Mouse (Mus musculus) 3134 (cell line): ENCODE measurements around the gene Prap1.
A peak's percentile ranks its signal among the peaks of the same experiment; 100 is the strongest.

Experiments
- DNase-seq: peaks from one replicate; pipeline ENCODE4 v3.0.0-alpha.2; 2011; ENCODE audit warnings: low spot score; ENCODE audit not compliant: insufficient read length; ENCODE audit errors: extremely low read depth

Prap1 gene

DNA sequence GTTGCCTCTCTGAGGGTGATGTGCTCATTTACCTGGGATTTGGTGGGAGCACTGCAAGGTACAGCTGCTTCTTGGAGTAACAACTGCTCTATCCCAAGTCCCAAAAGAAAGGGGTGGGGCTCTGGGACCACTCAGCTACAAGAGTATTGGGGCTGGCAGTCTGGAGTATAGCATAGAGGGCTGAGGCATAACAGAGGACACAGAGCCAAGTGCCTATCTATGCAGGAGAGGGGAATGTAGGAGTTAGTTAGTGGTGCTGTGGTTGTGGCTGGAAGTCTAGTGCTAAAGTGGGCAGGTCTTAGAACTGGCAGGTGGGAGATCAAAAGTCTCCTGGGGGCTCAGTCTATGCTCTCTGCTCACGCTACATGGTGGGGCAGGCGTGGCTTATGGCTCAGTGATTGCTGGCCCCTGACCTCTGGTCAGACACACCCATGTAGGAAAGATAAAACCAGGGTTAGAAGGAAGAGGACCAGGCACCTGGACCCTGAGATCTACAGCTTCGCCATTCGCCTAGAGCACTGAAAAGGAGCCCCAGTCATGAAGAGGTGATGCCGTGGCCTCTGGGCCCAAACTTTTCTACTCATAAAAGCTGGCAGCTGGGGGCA, at the start of gene Prap1:
Gene Prap1 (plus strand): TSS at position 472 of the 605 bp plus-strand sequence.
- DNase-seq: no peak

DNA sequence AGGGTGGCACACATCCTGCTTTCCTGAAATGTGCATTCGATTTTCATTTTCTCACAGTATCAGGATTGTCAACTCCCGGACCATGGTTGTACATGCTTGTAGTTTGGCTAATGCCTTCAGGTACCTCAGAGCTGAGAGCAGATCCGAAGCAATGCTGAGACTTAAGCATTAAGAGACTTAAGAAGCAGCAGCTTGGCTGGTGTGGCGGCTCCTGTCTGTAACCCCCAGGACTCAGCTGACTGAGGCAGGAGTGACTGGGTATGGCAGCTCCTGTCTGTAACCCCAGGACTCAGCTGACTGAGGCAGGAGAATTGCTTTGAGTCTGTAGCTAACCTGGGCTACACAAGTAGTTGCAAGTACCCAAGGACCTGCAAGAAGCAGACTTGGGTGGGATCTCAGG, 47.6 kb upstream of the Prap1 start:
- no peak for DNase-seq

DNA sequence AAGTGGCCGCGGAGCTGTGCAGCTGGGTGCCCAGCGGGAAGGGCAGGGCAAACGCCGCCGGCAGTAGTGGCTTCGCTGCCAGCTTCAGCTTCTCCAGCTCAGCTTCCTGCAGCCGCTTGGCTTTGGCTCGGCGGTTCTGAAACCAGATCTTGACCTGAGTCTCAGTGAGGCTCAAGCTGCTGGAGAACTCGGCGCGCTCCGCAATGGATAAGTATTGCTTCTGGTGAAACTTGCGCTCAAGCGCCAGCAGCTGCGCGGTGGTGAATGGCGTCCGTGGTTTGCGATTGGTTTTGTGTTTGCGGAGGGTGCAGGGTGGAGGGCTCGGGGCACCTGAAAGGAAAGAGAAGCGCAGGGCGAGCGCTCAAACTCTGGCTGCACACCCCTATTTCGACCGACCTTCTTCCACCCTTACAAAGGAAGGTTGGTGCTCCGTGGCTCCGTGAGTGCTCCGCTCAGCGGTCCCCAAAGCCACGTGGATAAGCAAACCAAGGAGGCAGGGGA, 45.3 kb upstream of the Prap1 start:
- DNase-seq: no peak

DNA sequence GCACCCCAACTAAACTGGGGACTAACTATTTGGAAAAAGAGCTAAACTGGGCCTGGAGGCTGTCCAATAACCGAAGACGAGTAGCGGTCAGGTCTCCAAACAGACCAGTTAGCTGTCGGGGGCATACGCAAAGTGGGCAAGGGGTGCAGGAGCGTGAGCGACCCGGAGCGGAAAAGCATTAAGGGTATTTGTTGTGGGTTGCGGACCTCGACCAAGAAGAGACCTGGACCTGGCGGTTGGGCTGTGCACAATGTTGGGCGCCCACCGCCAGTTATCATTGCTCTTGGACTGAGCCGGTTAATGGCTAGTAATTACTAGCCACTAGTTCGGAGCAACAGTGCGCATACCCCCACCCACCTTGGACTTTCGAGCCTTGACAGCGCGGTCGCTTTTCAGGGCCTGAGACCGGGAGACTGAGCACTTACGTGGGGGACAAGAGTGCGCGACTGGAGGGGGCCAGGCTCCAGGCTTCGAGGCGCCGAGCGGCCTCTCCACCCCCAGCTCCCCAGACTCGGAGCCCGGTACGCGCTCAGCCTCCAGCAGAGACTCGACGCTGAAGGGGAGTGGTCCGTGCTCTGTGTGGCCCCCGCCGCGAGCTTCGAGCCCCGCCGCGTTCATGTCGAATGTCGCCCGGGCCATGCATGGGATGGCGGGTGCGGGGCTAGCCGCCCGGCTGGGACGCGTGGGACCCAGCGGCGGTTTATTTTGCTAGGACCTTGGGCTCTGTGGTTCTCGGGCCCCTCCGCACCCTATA, 44.7 kb upstream of the Prap1 start, which contains the start of gene Msx3:
Gene Msx3 (minus strand): TSS at position 729 of the 754 bp plus-strand sequence.
- no peak for DNase-seq

DNA sequence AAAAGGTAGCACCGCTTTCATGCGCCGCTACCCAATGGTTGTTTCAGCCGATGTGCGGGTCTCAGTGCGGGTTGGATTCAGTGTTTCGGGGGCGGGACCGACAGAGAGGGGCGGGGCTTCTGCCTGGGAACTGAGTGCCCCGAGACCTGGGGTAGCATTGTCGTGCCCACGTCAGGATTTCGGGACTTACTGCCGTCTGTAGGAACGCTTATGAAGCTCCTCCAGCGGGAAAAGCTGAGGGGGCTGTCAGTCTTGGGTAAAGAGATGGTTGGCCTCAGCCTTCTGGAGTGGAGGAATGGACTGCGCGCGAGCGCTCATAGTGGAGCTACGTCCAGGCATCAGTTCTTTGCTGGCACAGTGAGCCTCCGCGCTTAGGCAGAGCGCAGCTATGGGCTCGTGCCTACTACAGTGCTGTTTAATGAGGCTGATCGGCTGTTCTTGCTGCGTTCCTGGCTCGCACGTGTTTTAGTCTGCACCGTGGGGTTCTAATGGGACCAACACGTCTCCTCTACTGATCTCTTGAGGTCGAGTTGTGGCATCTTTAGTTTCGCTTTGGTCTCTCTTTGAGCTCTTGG, 44.0 kb upstream of the Prap1 start:
- no peak for DNase-seq

DNA sequence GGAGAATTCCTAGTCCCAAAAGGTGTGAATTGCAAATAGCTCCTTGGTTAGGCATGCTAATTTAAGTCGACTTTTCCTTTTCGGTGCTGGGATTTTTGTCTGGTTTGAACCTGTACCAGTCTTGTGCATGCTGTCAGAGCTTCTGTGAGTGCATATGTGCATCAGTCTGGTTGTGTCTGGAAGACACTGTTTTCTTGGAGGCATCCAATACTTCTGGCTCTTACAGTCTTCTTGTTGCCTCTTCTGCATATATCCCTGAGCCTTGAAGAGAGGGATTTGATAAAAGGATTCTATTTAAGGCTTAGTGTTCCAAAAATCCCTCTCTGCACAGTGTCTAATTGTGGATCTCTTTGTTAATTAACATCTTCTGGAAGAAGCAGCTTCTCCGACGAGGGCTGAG, 39.1 kb upstream of the Prap1 start:
- DNase-seq: no peak

DNA sequence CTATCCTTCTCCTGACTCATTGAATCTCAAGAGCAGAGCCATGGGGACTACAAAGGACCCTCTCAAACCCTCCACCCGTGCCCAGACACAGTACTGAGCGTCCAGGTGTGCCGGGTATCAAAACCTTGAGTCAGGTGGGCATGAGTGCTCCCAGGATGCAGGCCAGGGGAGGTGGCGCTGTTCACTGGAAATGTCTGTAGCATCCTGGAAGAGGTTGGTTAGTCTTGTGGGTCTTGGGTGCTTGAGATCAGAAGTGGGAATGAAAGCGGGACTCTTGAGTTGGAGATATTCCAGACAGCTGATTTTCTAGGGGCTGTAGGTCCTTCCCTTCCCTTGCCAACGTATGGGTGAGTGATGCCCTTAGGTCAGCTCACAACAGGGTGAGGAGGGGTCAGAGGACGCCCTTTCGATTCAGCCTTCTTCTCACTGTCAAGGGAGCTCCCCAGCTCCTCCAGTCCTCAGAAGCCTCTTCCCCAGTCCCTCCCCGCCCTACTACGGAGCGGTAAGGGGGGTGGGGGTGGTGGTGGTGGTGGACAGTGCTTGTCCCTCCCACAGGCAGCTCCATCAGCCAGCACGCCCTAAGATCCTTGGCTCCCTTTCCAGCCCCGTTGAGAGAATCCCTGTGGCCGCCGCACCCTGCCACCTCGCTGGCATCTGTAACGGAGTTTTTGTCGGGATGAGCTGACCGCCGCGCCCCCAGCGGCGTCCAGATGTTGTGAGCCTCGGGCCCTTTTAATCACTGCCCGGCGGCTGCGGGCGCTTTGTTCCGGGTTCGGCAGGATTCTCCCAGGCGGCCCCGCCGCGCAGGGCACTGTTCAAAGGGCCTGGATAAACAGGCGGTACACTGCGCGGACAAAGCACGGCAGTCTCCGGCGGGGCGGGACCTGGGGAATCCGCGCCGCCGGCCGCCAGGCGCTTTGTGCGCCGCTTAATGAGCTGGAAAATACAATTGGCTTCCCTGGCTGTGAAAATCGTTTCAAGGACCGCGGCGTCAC, 35.5 kb upstream of the Prap1 start:
- peak; percentile 75 for DNase-seq

DNA sequence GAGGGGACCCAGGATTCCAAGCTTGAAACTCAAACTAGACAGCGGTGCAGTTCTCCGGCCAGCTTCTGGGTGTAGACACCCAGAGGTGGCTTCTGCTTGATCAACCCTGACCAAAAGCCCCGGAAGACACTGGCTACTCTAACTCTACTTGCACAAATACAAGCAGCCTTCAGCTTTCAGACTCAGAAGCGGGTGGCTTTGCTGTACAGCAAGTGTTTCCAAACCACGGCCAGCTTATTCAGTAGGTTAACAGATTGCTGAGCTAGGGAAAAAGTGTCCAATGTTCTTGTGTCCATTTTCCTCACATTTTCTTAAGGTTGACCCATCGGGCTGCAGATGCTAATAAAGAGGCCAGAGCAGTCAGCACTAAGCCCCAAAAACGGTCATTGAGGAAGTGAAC, 34.7 kb upstream of the Prap1 start:
- DNase-seq: no peak

DNA sequence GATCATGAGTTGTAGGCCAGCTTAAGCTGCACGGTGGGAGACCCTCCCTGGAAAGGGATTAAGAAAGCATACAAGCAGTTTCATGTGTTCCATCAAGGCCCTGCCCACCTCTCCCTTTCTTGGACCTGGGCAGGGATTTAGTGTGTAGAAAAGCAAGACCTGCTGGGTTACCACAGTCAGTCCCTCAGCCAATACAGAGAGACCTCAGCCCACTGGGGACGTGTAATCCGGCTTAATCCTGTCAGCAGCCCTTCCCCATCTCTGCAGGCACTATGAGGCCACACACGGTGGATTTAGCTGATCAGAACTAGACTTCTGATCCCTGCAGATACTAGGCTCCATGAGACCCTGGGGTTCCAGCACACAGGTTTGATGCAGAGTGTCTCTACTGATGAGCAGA, 33.6 kb upstream of the Prap1 start:
- no peak for DNase-seq

DNA sequence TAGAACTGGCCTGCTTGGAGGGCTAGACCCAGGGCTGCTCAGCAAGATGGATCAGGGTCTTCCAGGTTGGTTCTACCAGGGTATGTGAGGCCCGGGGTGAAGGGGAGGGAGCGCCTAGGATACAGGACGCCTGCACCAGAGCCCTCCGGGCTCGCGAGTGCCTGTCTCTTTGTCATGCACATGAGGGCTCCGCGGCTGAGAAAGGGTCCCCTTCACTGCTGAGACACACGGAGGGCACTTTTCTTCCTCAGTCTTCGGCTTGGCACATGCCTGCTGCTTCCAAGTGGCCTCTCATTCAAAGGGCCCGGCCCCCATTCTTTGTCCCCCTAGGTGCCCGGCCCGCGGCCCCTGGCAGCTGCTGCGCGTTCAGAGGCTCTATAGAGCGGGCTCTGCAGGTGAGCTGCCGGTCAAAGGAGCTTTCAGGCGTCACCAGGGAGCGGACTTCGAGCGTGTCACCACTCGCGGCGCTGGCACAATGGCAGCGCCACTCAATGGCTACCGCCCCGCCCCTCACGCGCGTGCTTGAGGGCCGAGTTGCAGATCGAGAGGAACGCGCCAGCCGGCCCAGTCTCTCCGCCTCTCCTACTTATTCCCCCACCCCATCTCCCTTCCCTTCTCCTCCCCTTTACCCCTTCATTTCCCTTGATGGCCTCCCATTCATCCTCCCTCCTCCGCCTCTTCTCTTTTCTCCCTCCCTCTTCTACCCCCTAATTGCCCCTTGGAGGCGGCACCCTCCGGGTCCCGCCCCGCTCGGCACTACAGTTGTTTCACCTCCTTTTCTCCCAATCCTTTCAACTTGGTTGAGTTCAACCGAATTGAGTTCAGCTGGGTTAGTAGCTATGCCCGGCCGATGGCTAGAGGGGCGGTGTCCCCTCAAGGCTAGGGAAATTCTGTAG, 32.0 kb upstream of the Prap1 start:
- DNase-seq: no peak

DNA sequence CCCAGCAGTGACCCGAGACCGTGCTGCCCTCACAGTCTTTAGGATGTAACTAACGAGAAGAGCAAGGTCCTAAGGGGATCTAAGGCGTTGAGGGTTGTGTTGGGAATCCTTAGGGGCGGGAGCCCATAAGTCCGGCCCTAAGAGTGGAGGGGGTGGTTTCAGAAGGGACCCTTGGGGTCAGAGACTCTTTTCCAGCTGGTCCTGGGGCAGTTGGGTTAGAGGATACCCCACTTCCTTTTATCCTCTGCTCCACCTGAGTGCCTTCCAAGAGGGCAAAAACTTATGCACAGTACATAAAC, 31.4 kb upstream of the Prap1 start:
- no peak for DNase-seq

DNA sequence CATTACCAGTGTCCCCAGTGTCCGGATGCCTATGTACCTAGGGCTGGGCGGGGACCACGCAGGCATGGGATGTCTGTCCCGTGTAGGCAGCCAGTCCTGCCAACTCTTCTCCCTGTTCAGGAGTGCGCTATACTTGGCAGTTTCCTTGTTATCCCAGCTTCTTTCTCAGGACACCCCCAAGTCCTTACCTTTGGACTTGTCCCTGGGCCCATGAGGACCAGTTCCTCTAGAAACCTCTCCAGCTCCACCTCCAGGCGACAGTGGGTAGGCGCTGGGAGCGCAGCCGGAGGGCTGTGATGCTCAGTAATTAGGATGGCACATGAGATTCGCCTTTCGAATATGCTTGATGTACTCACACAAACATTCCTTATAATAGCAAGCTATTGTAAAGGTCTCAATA, 30.9 kb upstream of the Prap1 start:
- DNase-seq: peak; percentile 29

DNA sequence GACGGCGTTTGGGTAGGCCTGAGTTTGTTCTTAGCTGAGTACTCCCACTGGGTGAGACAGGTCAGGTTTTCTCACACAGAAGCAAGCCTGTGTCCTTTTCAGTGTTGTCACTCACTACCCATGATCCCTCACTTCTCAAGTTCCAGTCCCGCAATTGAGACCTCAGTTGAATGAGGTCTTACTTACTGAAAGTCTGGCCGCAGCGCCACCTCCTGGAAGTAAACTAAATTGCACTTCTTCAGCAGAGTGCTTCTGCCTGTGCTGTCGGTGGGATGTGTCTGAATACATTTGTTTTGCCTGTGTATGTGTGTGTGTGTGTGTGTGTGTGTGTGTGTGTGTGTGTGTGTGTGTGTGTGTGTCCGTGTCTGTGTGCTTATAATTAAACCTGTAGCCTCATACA, 30.1 kb upstream of the Prap1 start:
- DNase-seq: no peak

DNA sequence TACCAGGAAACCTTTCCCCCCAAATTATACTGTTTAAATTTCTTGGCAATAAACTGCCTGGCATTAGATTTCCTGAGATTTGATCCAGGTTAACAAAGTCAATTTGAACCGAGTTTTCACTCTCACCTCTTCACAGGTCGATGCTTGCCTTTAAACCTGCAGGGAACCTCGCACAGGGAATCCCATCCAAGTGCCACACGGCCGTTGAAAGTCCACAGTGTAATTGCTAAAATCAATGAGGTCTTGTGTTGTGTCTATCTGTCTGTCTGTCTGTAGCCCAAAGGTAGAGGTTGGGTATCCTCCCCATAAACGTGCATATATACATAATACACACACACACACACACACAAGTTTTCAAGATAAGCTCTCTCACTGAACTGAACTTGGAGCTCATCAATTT, 25.8 kb upstream of the Prap1 start:
- DNase-seq: no peak

DNA sequence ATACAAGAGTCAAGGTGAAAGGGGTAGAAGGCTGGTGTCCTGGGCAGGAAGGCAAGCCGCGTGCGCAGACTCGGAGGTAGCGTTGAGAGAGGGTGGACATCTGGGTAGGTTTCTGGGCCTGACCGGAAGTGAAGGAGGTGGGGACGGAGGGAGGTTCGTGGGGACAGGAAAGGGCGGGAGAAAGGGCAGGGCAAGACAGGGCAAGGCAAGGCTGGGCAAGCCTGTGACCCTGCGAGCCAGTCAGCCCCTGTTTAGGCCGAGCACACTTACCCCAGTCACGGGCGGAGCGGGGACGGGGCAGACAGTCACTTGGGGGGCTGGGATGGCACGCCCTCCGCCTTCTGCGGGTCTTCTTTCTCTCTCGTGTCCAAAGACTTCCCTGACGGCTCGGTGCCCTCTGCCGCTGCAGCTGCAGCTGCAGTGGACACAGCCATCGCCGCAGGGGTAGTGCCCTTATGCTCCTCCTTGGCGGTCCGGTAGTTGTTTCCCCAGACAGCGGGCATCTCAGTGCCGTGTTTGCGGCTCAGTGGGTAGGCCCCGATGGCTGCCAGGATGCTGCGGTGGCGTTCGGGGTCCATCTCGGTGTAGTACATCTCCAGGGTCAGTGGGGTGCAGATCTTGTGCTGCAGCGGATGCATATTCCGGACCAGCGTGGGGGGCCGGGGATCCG, 23.0 kb upstream of the Prap1 start:
- no peak for DNase-seq

DNA sequence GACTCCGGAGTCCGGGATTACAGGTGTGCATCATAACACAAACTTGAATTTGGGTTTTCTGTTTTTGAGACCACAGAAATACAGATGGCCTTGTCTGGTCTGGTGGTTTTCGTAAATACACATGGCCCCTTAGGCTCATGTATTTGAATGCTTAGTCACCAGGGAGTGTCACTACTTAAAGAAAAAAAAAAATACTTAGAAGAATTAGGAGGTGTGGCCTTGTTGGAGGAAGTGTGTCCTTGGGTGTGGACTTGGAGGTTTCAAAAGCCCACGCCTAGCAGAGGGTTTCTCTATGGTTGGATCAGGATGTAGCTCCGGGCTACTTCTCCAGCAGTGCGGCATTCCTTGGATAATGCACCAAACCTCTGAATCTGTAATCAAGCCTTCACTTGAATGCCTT, 15.5 kb upstream of the Prap1 start:
- DNase-seq: no peak

DNA sequence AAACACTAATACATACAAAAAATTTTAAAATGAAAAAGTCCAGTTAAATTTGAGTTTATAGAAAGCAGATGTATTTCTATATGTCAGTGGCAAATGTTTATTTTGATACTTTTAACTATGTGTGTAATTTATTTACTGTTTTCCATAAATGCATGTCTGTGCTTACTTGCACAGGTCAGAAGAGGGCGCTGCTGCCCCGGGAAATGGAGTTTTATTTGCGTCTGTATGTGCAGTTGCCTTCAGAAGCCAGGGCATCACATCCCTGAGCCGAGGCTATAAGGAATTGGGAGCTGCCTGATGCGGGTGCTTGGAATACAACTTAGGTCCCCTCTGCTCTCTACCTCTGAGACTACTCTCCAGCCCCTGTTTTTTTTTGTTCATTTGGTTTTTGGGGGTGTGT, 14.5 kb upstream of the Prap1 start:
- DNase-seq: no peak

DNA sequence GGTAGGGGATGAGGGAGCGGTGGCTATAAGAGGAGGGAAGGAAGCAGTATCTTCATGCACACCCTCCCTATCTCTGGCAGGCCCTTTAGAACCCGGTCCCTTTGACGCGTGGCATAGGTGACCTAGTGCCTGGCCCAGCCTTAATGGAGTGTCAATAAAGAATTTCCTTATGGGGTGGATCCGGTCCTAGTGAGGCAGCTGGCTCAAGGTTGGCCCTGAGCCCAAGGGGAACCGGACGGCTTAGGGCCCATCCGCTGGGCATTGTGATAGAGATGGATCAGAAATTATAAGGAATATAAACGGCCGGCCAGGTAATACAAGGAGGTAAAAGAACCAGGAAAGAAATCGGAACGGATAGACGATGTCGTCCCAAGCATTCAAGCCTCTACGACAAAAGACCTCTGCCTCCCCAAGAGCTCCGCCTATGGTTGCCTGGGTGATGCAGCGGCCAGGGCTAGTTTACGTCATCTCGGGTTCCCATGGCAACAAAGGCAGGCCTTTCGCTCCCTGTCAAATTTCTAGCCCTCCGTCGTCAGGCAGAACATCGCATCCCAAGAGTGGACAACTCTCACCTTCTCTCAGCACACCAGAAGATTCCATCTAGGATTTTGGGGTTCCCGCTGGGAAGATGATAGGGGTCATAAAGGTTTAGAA, 12.6 kb upstream of the Prap1 start:
- no peak for DNase-seq
